Mouse (Mus musculus) forebrain, postnatal 0 days (tissue): ENCODE results near the gene Gpr62. TPM values are rescaled to one million over a fixed set of nuclear protein-coding genes. Genes with fewer than 3 reads are reported as not detected.

Experiments used
- ATAC-seq: fragments of 200-750 bp; cut with Nextera tagmentation; 2 replicates; pipeline ENCODE4 v1.8.0; 2017; ENCODE audit warnings: mild to moderate bottlenecking, moderate library complexity
- DNase-seq: peaks from one replicate; pipeline ENCODE4 v3.0.0-alpha.2; 2015
- H3K27ac ChIP-seq: fragments of 300-500 bp; sonication (generic); 2 replicates; pipeline ENCODE4 v1.5.1; 2014; ENCODE audit warnings: low read depth, mild to moderate bottlenecking, antibody characterized with exemption, low read length, moderate library complexity, mixed read lengths
- H3K27me3 ChIP-seq: fragments of 300-500 bp; sonication (generic); 2 replicates; pipeline ENCODE4 v1.6.1; 2014; ENCODE audit warnings: mild to moderate bottlenecking, low read length, mixed read lengths; ENCODE audit not compliant: insufficient read depth
- H3K36me3 ChIP-seq: fragments of 300-500 bp; sonication (generic); 2 replicates; pipeline ENCODE4 v1.6.1; 2014; ENCODE audit warnings: mild to moderate bottlenecking, moderate library complexity; ENCODE audit not compliant: insufficient read depth
- H3K4me1 ChIP-seq: fragments of 300-500 bp; sonication (generic); 2 replicates; pipeline ENCODE4 v1.6.1; 2014; ENCODE audit warnings: antibody characterized with exemption; ENCODE audit not compliant: insufficient read depth
- H3K4me2 ChIP-seq: fragments of 300-500 bp; sonication (generic); 2 replicates; pipeline ENCODE4 v1.6.1; 2014; ENCODE audit warnings: low read depth, mild to moderate bottlenecking, moderate library complexity
- H3K4me3 ChIP-seq: fragments of 300-500 bp; sonication (generic); 2 replicates; pipeline ENCODE4 v1.5.1; 2014; ENCODE audit warnings: low read depth, low read length, mixed read lengths
- H3K9ac ChIP-seq: fragments of 300-500 bp; sonication (generic); 2 replicates; pipeline ENCODE4 v1.6.1; 2014; ENCODE audit warnings: mild to moderate bottlenecking
- H3K9me3 ChIP-seq: fragments of 300-500 bp; sonication (generic); 2 replicates; pipeline ENCODE4 v1.6.1; 2016; ENCODE audit warnings: low read length
- CTCF ChIP-seq: sonication (generic); IDR thresholded peaks from 2 replicates; pipeline ENCODE4 v1.5.1; 2016; ENCODE audit warnings: antibody characterized with exemption, control low read depth, low read depth
- WGBS: fragments of 180-500 bp; shearing (Covaris S2); extraction: QIAGEN DNeasy Blood & Tissue Kit; methylation state at CpG from one replicate; pipeline ENCODE4 v1.1.7; 2014; 5-methylcytosine and 5-hydroxymethylcytosine counted together
- polyA plus RNA-seq: library from polyadenylated mRNA; unstranded; fragments of >200 nt; fragmentation: Nextera tagmentation; extraction: Ambion mirVana; gene quantifications from 2 replicates; pipeline ENCODE4 v1.2.1, GENCODE M21; 2015
- total RNA-seq: library from RNA; depleted of rRNA; stranded (reverse); fragments of >200 nt; gene quantifications from 2 replicates; pipeline ENCODE4 v1.2.3, GENCODE M21; 2014

Gene Gpr62
- total and polyA plus RNA-seq, 2 experiments from 2014 or later = 1.8 to 3.0 TPM

GRCm38 (mm10) chr9:106481075-106481474 is 15.3 kb upstream of the Gpr62 start:
- TF ChIP-seq CTCF = no peak

GRCm38 (mm10) chr9:106480541-106480940 is 14.8 kb upstream of the Gpr62 start:
- DNase-seq = no peak
- no peak overlapping the region for H3K4me3 ChIP-seq
- H3K9me3 ChIP-seq = no peaks in the 10 kb centered on the region
- peaks cover 46% of the 10 kb centered on the region for H3K36me3 ChIP-seq
- no peak for TF ChIP-seq CTCF
- H3K4me1 ChIP-seq = peaks cover 5% of the 10 kb centered on the region; the same call in 1 of the 2 replicates
- ATAC-seq = no peak
- no peaks in the 10 kb centered on the region for H3K27me3 ChIP-seq
- WGBS = 95% methylated on average over 7 of the region's 7 CpGs
- no peak overlapping the region for H3K9ac ChIP-seq
- no peak overlapping the region for H3K4me2 ChIP-seq
- H3K27ac ChIP-seq = no peak overlapping the region

More at GRCm38 (mm10) chr9:106481075-106481474, 15.3 kb upstream of the Gpr62 start:
- ATAC-seq (no peak), DNase-seq (no peak)
- H3K9ac ChIP-seq = no peak overlapping the region
- no peak overlapping the region for H3K27ac ChIP-seq
- H3K9me3 ChIP-seq = no peaks in the 10 kb centered on the region
- no peak overlapping the region for H3K4me2 ChIP-seq
- H3K4me1 ChIP-seq = peaks cover 5% of the 10 kb centered on the region; the same call in 1 of the 2 replicates
- 96% methylated on average over 15 of the region's 15 CpGs for WGBS
- H3K4me3 ChIP-seq = no peak overlapping the region
- H3K36me3 ChIP-seq = peaks cover 51% of the 10 kb centered on the region
- H3K27me3 ChIP-seq = no peaks in the 10 kb centered on the region

DNA sequence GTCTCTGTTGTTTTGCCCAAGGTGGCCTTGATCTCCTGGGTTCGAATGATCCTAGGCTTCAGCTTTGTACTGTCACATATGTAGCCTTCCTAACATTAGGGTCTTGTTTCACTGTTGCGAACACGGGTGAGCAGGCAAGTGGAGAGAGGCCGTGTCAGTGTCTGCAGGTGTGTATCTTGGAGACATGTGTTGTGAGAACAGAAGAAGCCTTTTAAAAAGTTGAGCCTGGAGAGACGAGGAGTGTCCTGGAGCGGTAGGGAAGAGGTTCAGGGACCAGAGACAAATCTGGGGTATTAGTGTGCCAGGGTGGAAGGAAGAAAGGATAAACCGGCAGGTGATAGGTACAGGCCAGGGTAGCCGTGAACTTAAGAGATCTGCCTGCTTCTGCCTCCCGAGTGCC is 12.4 kb upstream of the Gpr62 start:
- H3K27me3 ChIP-seq = no peaks in the 10 kb centered on the region
- H3K36me3 ChIP-seq = peaks cover 22% of the 10 kb centered on the region
- H3K27ac ChIP-seq = no peak overlapping the region
- peak overlapping the region; percentile 63 for H3K9ac ChIP-seq
- H3K4me1 ChIP-seq = peaks cover 5% of the 10 kb centered on the region; the same call in 1 of the 2 replicates
- DNase-seq (no peak), ATAC-seq (no peak)
- H3K4me2 ChIP-seq = peak overlapping the region; percentile 85
- H3K9me3 ChIP-seq = no peaks in the 10 kb centered on the region
- no peak for TF ChIP-seq CTCF
- H3K4me3 ChIP-seq = peak overlapping the region; percentile 47
- 87% methylated on average over 9 of the region's 9 CpGs for WGBS

DNA sequence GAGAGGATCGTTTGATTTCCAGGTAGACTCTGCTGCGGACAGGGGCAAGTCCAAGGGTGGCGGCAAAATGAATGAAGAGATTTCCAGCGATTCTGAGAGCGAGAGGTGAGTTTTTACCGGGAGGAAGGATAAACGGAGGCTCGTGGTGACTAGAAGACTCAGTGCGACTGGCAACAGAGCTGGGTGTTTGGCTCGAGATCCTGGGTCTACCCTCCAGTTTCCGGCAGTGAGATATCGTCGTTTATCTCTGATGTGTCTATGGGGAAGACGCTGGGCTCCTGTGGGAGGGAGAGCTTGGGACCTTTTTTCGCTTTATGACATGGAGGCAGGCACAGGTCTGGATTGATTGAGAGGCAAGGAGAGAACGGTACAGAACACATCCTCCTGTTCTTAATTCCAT is 11.9 kb upstream of the Gpr62 start:
- Histone ChIP-seq H3K4me3 (peak overlapping the region; percentile 47), H3K36me3 (peaks cover 17% of the 10 kb centered on the region), H3K4me1 (peaks cover 5% of the 10 kb centered on the region; the same call in 1 of the 2 replicates), H3K27me3 (no peaks in the 10 kb centered on the region), H3K9ac (peak overlapping the region; percentile 63), H3K27ac (peak overlapping the region; percentile 37), H3K9me3 (no peaks in the 10 kb centered on the region), H3K4me2 (peak overlapping the region; percentile 85)
- ATAC-seq (no peak), DNase-seq (no peak)
- no peak for TF ChIP-seq CTCF
- WGBS = 4% methylated on average over 16 of the region's 16 CpGs

DNA sequence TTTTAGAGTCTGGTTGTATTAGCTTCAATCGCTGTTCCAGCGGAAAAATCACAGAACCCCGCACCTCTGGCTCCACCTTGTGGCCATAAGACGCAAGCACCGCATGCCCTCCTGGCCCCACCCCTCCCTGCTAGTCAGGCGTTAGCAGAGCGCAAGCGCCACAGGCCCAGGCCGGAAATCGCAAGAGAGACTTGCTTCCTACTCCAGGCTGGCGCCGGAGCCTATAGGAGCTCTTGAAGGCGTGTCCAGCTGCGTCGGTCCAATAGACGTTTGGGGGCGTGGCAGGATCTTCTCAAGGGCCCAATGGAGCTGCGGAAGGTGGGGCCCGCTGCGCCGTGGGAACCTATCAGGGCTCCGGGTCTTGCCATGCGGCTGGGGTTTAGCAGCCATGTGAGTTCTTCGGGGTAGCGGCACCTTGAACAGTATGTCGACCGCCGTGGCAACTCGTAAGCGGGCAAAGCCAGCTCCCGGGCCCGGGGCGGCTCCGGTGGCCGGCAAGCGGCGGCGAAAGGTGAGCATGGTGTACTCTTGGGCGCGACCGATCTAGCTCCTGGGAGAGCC is 11.3 kb upstream of the Gpr62 start, which contains the start of gene Parp3:
Gene Parp3 (minus strand): TSS at position 26 of the 561 bp plus-strand sequence.
- H3K4me3 ChIP-seq = peak within 1 kb of the TSS; percentile 47
- TF ChIP-seq CTCF = peak; percentile 99
- H3K4me2 ChIP-seq = peak within 1 kb of the TSS; percentile 85
- WGBS = under 1% methylated on average over 41 of the region's 41 CpGs
- peaks cover 14% of the 10 kb centered on the region for H3K36me3 ChIP-seq
- ATAC-seq = peak; percentile 99
- peaks cover 5% of the 10 kb centered on the region; the same call in 1 of the 2 replicates for H3K4me1 ChIP-seq
- peak within 1 kb of the TSS; percentile 63 for H3K9ac ChIP-seq
- peak within 1 kb of the TSS; percentile 37 for H3K27ac ChIP-seq
- DNase-seq = peak; percentile 100
- H3K27me3 ChIP-seq = no peaks in the 10 kb centered on the region
- H3K9me3 ChIP-seq = no peaks in the 10 kb centered on the region

- Histone ChIP-seq H3K36me3 (peaks cover 8% of the 10 kb centered on the region), H3K27ac (no peak overlapping the region), H3K27me3 (no peaks in the 10 kb centered on the region), H3K4me1 (peaks cover 5% of the 10 kb centered on the region; the same call in 1 of the 2 replicates), H3K4me3 (no peak overlapping the region), H3K4me2 (peak overlapping the region; percentile 15), H3K9me3 (no peaks in the 10 kb centered on the region), H3K9ac (no peak overlapping the region)
- ATAC-seq (peak; percentile 8), DNase-seq (peak; percentile 38)
- TF ChIP-seq CTCF = no peak
- 31% methylated on average over 16 of the region's 16 CpGs for WGBS
Measured at GRCm38 (mm10) chr9:106476002-106476923, 10.5 kb upstream of the Gpr62 start.

GRCm38 (mm10) chr9:106475663-106476001 is 9.9 kb upstream of the Gpr62 start, which contains the start of gene Rrp9:
Rrp9 (plus strand) TSS chr9:106475963.
- ATAC-seq = no peak
- 87% methylated on average over 10 of the region's 10 CpGs for WGBS
- H3K9ac ChIP-seq = no peak within 1 kb of the TSS

More at GRCm38 (mm10) chr9:106475663-106476001, 9.9 kb upstream of the Gpr62 start, which contains the start of gene Rrp9:
- no peaks in the 10 kb centered on the region for H3K27me3 ChIP-seq
- H3K9me3 ChIP-seq = no peaks in the 10 kb centered on the region
- DNase-seq = no peak
- H3K4me2 ChIP-seq = peak within 1 kb of the TSS; percentile 15
- no peak within 1 kb of the TSS for H3K4me3 ChIP-seq
- peaks cover 2% of the 10 kb centered on the region; the same call in 1 of the 2 replicates for H3K36me3 ChIP-seq
- no peak for TF ChIP-seq CTCF
- H3K4me1 ChIP-seq = peaks cover 5% of the 10 kb centered on the region; the same call in 1 of the 2 replicates
- H3K27ac ChIP-seq = no peak within 1 kb of the TSS
